Mouse (Mus musculus) CH12.LX (cell line): ENCODE results near the gene Camta1. TPM values are rescaled to one million over a fixed set of nuclear protein-coding genes. Genes with fewer than 3 reads are reported as not detected.

Source experiments
- DNase-seq: peaks from one replicate; pipeline ENCODE4 v3.0.0-alpha.2; 2013; ENCODE audit errors: extremely low read depth
- H3K27ac ChIP-seq: 2 replicates; pipeline ENCODE4 v1.5.1; 2012; ENCODE audit warnings: low read depth, mild to moderate bottlenecking, control low read depth, moderate library complexity; ENCODE audit not compliant: insufficient read depth
- H3K27me3 ChIP-seq: replicated peaks from 2 replicates; pipeline ENCODE3; 2012; ENCODE audit warnings: inconsistent platforms
- H3K36me3 ChIP-seq, 2 experiments: replicated peaks in 1 of 2; 2 replicates each; pipeline versions ENCODE3 to v1.6.1; 2012; ENCODE audit warnings: inconsistent platforms in 1 of 2, low read length in 1 of 2, mild to moderate bottlenecking in 1 of 2, mixed read lengths in 1 of 2, moderate library complexity in 1 of 2; ENCODE audit not compliant: control insufficient read depth in 1 of 2, insufficient read depth in 1 of 2
- H3K4me1 ChIP-seq, 2 experiments: 2 replicates each; pipeline ENCODE4 v1.6.1; 2012; ENCODE audit warnings: inconsistent platforms in 1 of 2, moderate library complexity in 1 of 2; ENCODE audit not compliant: insufficient read depth in 2 of 2, control insufficient read depth in 1 of 2
- H3K4me2 ChIP-seq: 2 replicates; pipeline ENCODE4 v1.6.1; 2012; ENCODE audit warnings: low read depth, mild to moderate bottlenecking, control low read depth; ENCODE audit not compliant: poor library complexity, insufficient read depth, severe bottlenecking
- H3K4me3 ChIP-seq, 3 experiments: fragments of 150-350 bp in 1 of 3; sonication (generic) in 1 of 3; replicated peaks in 1 of 3; 2 replicates each; pipeline versions ENCODE3 to v1.5.1; 2011 to 2012; ENCODE audit warnings: low read depth in 2 of 3, low read length in 2 of 3, mild to moderate bottlenecking in 2 of 3, moderate library complexity in 2 of 3, control low read depth in 1 of 3, improper control_type of control experiment in 1 of 3, inconsistent platforms in 1 of 3, mixed read lengths in 1 of 3; ENCODE audit not compliant: poor library complexity in 1 of 3
- H3K79me2 ChIP-seq: replicated peaks from 2 replicates; pipeline ENCODE4 v1.6.1; 2012; ENCODE audit warnings: mild to moderate bottlenecking, moderate library complexity; ENCODE audit not compliant: control insufficient read depth, poor library complexity, insufficient read depth, severe bottlenecking; ENCODE audit errors: extremely low read depth
- H3K9ac ChIP-seq: 2 replicates; pipeline ENCODE4 v1.6.1; 2012; ENCODE audit warnings: low read depth, mild to moderate bottlenecking, control low read depth, moderate library complexity; ENCODE audit not compliant: insufficient read depth
- H3K9me3 ChIP-seq: replicated peaks from 2 replicates; pipeline ENCODE3; 2012; ENCODE audit warnings: low read length, inconsistent platforms, mixed read lengths
- BHLHE40 ChIP-seq: IDR thresholded peaks from 2 replicates; pipeline ENCODE4 v1.6.1; 2011; ENCODE audit warnings: mild to moderate bottlenecking, low read depth, low read length, improper control_type of control experiment
- CHD2 ChIP-seq: IDR thresholded peaks from 2 replicates; pipeline ENCODE4 v1.6.1; 2011; ENCODE audit warnings: low read length, improper control_type of control experiment
- CTCF ChIP-seq, 2 experiments: IDR thresholded peaks in 1 of 2; conservative IDR thresholded peaks in 1 of 2; 2 replicates each; pipeline ENCODE4 v1.5.1; 2011 to 2012; ENCODE audit warnings: low read depth in 2 of 2, low read length in 2 of 2, improper control_type of control experiment in 1 of 2, inconsistent platforms in 1 of 2, mild to moderate bottlenecking in 1 of 2, moderate library complexity in 1 of 2
- EP300 ChIP-seq: IDR thresholded peaks from 2 replicates; pipeline ENCODE4 v1.6.1; 2011; ENCODE audit warnings: low read length, improper control_type of control experiment
- ETS1 ChIP-seq: conservative IDR thresholded peaks from 2 replicates; pipeline ENCODE4 v1.6.1; 2012; ENCODE audit warnings: low read depth, mild to moderate bottlenecking, inconsistent platforms, low read length, improper control_type of control experiment, moderate library complexity
- IRF4 ChIP-seq: IDR thresholded peaks from 2 replicates; pipeline ENCODE4 v1.6.1; 2014; ENCODE audit warnings: low read depth, mild to moderate bottlenecking, inconsistent platforms, low read length, improper control_type of control experiment
- JUND ChIP-seq: conservative IDR thresholded peaks from 2 replicates; pipeline ENCODE4 v1.6.1; 2011; ENCODE audit warnings: low read depth, low read length, improper control_type of control experiment
- MAX ChIP-seq: IDR thresholded peaks from 2 replicates; pipeline ENCODE4 v1.6.1; 2011; ENCODE audit warnings: low read length, improper control_type of control experiment
- MEF2A ChIP-seq: IDR thresholded peaks from 2 replicates; pipeline ENCODE4 v1.6.1; 2014; ENCODE audit warnings: low read depth, mild to moderate bottlenecking, inconsistent platforms, low read length, improper control_type of control experiment, borderline replicate concordance
- MXI1 ChIP-seq: IDR thresholded peaks from 2 replicates; pipeline ENCODE4 v1.6.1; 2011; ENCODE audit warnings: mild to moderate bottlenecking, low read depth, low read length, improper control_type of control experiment
- MYC ChIP-seq: IDR thresholded peaks from 2 replicates; pipeline ENCODE4 v1.6.1; 2011; ENCODE audit warnings: low read depth, mild to moderate bottlenecking, improper control_type of control experiment, low read length
- NELFE ChIP-seq: IDR thresholded peaks from 2 replicates; pipeline ENCODE4 v1.6.1; 2011; ENCODE audit warnings: low read depth, low read length, improper control_type of control experiment
- NRF1 ChIP-seq: IDR thresholded peaks from 2 replicates; pipeline ENCODE4 v1.6.1; 2014; ENCODE audit warnings: low read depth, mild to moderate bottlenecking, inconsistent platforms, low read length, improper control_type of control experiment, moderate library complexity
- PAX5 ChIP-seq: IDR thresholded peaks from 2 replicates; pipeline ENCODE4 v1.6.1; 2012; ENCODE audit warnings: low read length, inconsistent platforms, mixed read lengths
- RCOR1 ChIP-seq: conservative IDR thresholded peaks from 2 replicates; pipeline ENCODE4 v1.6.1; 2012; ENCODE audit warnings: low read depth, mild to moderate bottlenecking, inconsistent platforms, low read length, improper control_type of control experiment
- SIN3A ChIP-seq: IDR thresholded peaks from 2 replicates; pipeline ENCODE4 v1.6.1; 2012; ENCODE audit warnings: low read length, improper control_type of control experiment, inconsistent platforms
- SMC3 ChIP-seq: IDR thresholded peaks from 2 replicates; pipeline ENCODE4 v1.6.1; 2011; ENCODE audit warnings: low read depth, low read length, improper control_type of control experiment
- TBP ChIP-seq: conservative IDR thresholded peaks from 2 replicates; pipeline ENCODE4 v1.6.1; 2011; ENCODE audit warnings: low read depth, low read length, improper control_type of control experiment
- TCF12 ChIP-seq: IDR thresholded peaks from 2 replicates; pipeline ENCODE4 v1.6.1; 2014; ENCODE audit warnings: low read depth, mild to moderate bottlenecking, inconsistent platforms, low read length, improper control_type of control experiment
- UBTF ChIP-seq: IDR thresholded peaks from 2 replicates; pipeline ENCODE4 v1.6.1; 2012; ENCODE audit warnings: low read depth, mild to moderate bottlenecking, inconsistent platforms, low read length, improper control_type of control experiment, moderate library complexity
- USF1 ChIP-seq: IDR thresholded peaks from 2 replicates; pipeline ENCODE4 v1.6.1; 2014; ENCODE audit warnings: low read depth, mild to moderate bottlenecking, inconsistent platforms, low read length, improper control_type of control experiment
- ZC3H11A ChIP-seq: IDR thresholded peaks from 2 replicates; pipeline ENCODE4 v1.6.1; 2012; ENCODE audit warnings: low read depth, mild to moderate bottlenecking, inconsistent platforms, low read length, improper control_type of control experiment
- ZMIZ1 ChIP-seq: IDR thresholded peaks from 2 replicates; pipeline ENCODE4 v1.6.1; 2012; ENCODE audit warnings: low read depth, mild to moderate bottlenecking, inconsistent platforms, low read length, improper control_type of control experiment
- ZNF384 ChIP-seq: IDR thresholded peaks from 2 replicates; pipeline ENCODE4 v1.6.1; 2012; ENCODE audit warnings: low read depth, low read length, improper control_type of control experiment, inconsistent platforms
- dilution Hi-C: fragments of 300-500 bp; cut with MboI; formaldehyde crosslinking; loops from 2 replicates; pipeline ENCODE4 v1.14.3; 2020; ENCODE audit warnings: low sequenced_read_pairs; ENCODE audit not compliant: extremely low pct_unique_long_range_greater_than_20kb, extremely low pct_ligation_motif_present
- in situ Hi-C: fragments of 300-500 bp; cut with MboI; formaldehyde crosslinking; loops from 3 replicates; pipeline ENCODE4 v1.14.3; 2019; ENCODE audit warnings: low sequenced_read_pairs, low pct_ligation_motif_present, low pct_unique_long_range_greater_than_20kb, mixed read lengths
- polyA plus RNA-seq: library from polyadenylated mRNA; unstranded; fragments of >175 nt; gene quantifications from 2 replicates; pipeline ENCODE4 v1.2.1, GENCODE M21; 2012; ENCODE audit warnings: low read depth; ENCODE audit not compliant: insufficient read length
- total RNA-seq, 2 experiments: library from RNA; depleted of rRNA; stranded (reverse); fragments of 300-350 nt in 1 of 2; fragments of >200 nt in 1 of 2; gene quantifications; 2 replicates each; pipeline ENCODE4 v1.2.3; 2012 to 2014

Camta1 gene
- total and polyA plus RNA-seq, 3 experiments, result 9.9 to 32.5 (median 15.3) TPM

DNA sequence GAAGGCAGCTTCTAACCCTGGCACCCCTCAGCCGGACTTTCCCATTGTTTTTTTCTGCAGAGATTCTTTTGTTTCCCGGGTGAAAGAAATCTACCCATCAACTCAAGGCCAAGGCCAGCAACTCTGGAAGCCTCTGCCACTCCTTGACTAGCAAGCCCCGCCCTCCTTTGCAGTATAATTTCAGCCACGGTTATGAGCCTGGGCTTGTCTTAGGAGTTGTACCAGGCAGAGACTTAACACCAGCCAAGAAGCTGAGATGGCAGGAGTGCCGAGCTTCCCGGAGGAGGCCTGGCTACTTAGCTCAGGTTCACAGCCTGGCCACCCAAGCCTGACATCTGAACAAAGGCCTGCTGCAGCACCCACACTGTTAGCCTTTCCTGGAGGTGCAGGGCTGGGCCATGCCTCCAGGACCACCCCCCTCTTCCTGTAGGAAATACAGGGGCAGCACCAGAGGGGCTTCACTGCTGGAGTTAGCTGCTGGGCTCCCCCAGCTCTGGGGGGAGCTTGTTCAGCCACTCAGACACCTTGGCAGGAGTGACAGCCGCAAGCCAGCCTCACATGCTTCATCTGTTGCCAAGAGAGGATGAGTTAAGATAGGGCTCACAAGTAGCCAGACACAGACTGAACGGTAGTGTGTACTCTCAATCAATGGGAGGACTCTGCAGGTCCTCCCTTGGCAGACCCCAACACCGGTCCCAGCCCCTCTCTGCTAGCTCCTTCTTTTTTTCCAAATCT is 730.8 kb downstream of the Camta1 start (continued):
- no peak for TF ChIP-seq BHLHE40
- TF ChIP-seq, all 38 proteins: peak for 0

DNA sequence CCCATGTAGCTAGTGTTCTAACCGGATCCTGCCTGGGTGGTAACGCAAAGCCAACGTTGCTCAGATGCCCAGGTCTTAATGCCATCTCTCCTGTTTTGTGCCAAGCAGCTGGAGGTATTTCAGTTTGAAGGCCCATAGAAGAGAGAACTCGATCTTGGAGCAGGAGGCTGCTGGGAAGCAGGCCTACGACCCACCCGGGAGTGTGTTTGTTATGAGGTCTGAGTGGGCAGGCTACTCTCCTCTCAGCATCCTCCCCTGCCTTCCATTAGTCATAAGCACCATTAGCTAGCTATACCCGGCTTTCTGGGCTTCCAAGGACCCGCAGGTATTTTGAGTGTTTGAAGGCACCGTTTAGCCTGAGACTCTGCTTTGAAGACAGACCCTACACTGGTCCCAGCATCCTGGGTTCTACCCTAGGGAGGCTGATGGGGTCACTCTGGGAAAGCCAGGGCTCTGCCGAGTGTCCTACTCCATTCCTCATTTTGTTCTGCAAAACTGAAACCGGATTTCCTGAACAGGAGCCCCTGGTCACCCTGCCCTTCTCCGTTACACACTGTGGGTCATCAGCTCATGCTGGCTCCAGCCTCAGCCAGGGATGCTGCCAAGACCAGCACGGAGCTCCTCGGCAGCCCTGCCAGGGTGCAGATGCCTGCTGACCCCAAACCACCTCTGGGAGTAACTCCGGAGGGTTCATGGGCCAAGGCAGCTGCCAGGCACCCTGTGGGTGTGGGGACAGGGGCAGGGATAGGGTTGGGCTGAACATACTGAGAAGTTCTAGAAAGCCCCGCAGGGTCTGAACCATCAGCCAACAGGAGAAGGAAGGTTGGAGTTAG is 731.7 kb downstream of the Camta1 start:
- no peak overlapping the region for H3K27ac ChIP-seq
- no peak overlapping the region for H3K4me3 ChIP-seq
- peaks cover 6% of the 10 kb centered on the region for H3K27me3 ChIP-seq
- DNase-seq, result no peak
- no peak overlapping the region for H3K4me2 ChIP-seq
- no peak for TF ChIP-seq CTCF (conservative IDR thresholded peaks at IDR 0.05 in 1 of 2, IDR thresholded peaks at IDR 0.05 in 1 of 2; ENCODE audit: low read depth in 2 of 2, low read length in 2 of 2)
- TF ChIP-seq SIN3A, result no peak
- TF ChIP-seq MEF2A, result no peak
- TF ChIP-seq TCF12, result no peak
- TF ChIP-seq JUND, result no peak
- no peak for TF ChIP-seq SMC3
- TF ChIP-seq MYC, result no peak
- TF ChIP-seq MXI1, result no peak
- no peak for TF ChIP-seq MAX
- TF ChIP-seq UBTF, result no peak
- dilution Hi-C loops (no loop called here), in situ Hi-C loops (no loop called here)
- H3K36me3 ChIP-seq, result no peaks in the 10 kb centered on the region
- no peaks in the 10 kb centered on the region for H3K79me2 ChIP-seq
- H3K9me3 ChIP-seq, result peaks cover 58% of the 10 kb centered on the region
- H3K4me1 ChIP-seq, result no peaks in the 10 kb centered on the region
- H3K9ac ChIP-seq, result no peak overlapping the region

DNA sequence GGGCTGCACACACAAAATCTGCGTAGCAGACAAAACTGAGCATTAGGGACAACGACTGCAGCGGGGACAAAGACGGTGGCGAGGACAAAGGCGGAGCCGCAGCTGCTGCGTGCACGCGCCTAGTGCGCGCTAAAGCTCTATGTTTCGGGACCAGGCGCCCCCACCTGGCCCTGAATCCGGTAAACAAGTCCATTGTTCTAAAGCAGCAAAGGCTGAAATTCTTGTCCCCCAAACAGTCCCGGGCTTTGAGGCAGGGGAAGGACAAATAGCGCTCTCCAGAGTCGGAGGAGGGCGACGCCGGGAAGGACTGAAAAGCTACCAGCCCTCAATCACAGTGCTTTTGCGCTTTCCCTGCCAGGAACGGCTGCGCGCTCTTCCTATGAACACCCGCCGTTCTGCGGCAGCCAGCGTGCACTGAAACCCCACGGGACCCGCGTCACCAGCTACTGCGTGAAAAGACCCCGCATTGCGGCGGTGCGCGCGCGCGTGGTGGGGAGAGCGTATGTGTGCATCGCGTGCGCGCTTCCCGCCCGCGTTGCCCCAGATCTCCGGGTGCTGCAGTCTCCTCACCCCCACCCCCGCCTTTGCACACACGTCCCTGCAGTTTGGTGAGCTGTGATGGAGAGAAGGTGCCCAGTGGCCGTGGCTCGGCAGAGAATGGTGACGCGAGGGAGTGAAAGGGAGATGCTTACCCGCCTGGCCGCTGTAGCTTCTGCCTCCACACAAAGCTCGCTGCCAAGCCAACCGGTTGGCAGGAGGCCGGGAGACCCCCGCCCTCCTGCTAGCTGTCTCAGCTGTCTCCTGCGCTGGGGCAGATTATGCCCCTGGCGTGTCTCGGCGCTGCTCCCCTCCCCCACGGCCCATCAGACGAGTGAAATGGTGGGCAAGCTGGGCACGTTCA is 732.8 kb downstream of the Camta1 start:
- Histone ChIP-seq H3K9me3 (peaks cover 56% of the 10 kb centered on the region), H3K79me2 (no peaks in the 10 kb centered on the region)
- DNase-seq, result no peak
- in situ Hi-C loops, result no loop called here
- TF ChIP-seq MAX, result no peak
- TF ChIP-seq ZNF384, result no peak
- TF ChIP-seq UBTF, result no peak
- no peak for TF ChIP-seq NELFE
- no peak for TF ChIP-seq EP300
- no peak for TF ChIP-seq MXI1
- no peak for TF ChIP-seq ETS1
- no peak for TF ChIP-seq ZC3H11A
- no peak for TF ChIP-seq IRF4
- TF ChIP-seq MYC, result no peak
- TF ChIP-seq JUND, result no peak
- no peak for TF ChIP-seq USF1
- no peak for TF ChIP-seq PAX5
- TF ChIP-seq TBP, result no peak
- TF ChIP-seq NRF1, result no peak
- TF ChIP-seq ZMIZ1, result no peak
- TF ChIP-seq BHLHE40, result no peak
- no peak for TF ChIP-seq CHD2
- no peak for TF ChIP-seq RCOR1
- TF ChIP-seq, all 38 proteins: peak for 0
- Histone ChIP-seq H3K4me2 (no peak overlapping the region), H3K27ac (no peak overlapping the region), H3K9ac (no peak overlapping the region), H3K4me1 (no peaks in the 10 kb centered on the region), H3K36me3 (no peaks in the 10 kb centered on the region), H3K27me3 (peaks cover 6% of the 10 kb centered on the region), H3K4me3 (no peak overlapping the region)
- dilution Hi-C loops, result no loop called here
